32 mouse cellular contexts compared by ENCODE assay signal in genomic region chr4:155433993-155434392, GRCm38 (mm10). TPM values are rescaled to one million over a fixed set of nuclear protein-coding genes. Genes with fewer than 3 reads are reported as not detected.
DNase-seq lines count a peak whose midpoint lies in the region; ATAC-seq and TF ChIP-seq lines count a peak whose summit lies in the region.
"Had no signal": no experiment of that assay in that cellular context is flagged by ENCODE, and none has a peak within 500 bp of the region (broad histone marks: within the 10 kb centered on the region; RNA-seq: fewer than 3 reads in every experiment).

No protein-coding gene starts in this region.

- no peak overlapping the region for H3K4me3 ChIP-seq in heart, embryonic 10.5 days
- no peak overlapping the region for H3K4me3 ChIP-seq in midbrain, postnatal 0 days (ENCODE audit: low read depth, low read length)
- no peak overlapping the region for H3K4me3 ChIP-seq in midbrain, embryonic 10.5 days
- H3K4me3 ChIP-seq: forebrain, embryonic 13.5 days; heart, embryonic 15.5 days; limb, embryonic 13.5 days; lung, embryonic 15.5 days; myocyte; neural tube, embryonic 12.5 days had no signal

- ATAC-seq in midbrain, postnatal 0 days (ENCODE audit: low FRiP score): no peak
- ATAC-seq: forebrain, embryonic 13.5 days; hindbrain, embryonic 16.5 days; midbrain, embryonic 16.5 days had no signal

- no peak for TF ChIP-seq CTCF in midbrain, postnatal 0 days (IDR thresholded peaks at IDR 0.05)

- no peaks in the 10 kb centered on the region for H3K9me3 ChIP-seq in heart, embryonic 10.5 days
- no peaks in the 10 kb centered on the region for H3K9me3 ChIP-seq in midbrain, postnatal 0 days (ENCODE audit: low read length)
- H3K9me3 ChIP-seq in midbrain, embryonic 10.5 days (replicated peaks): 0 out of 2 replicates have a peak, but pooled peaks cover 3% of the 10 kb centered on the region
- H3K9me3 ChIP-seq: forebrain, embryonic 13.5 days; heart, embryonic 15.5 days; limb, embryonic 13.5 days; lung, embryonic 15.5 days; neural tube, embryonic 12.5 days had no signal

- peak; percentile 93 for DNase-seq in heart, adult 11 months
- no peak for DNase-seq in heart, embryonic 10.5 days (ENCODE audit: low spot score)
- peak; percentile 4 for DNase-seq in kidney, adult 11 months
- DNase-seq in kidney, adult 18-20 months: no peak
- DNase-seq in midbrain, postnatal 0 days (ENCODE audit: low spot score): peak; percentile 4
- no peak for DNase-seq in midbrain, embryonic 10.5 days (ENCODE audit: low spot score)
- DNase-seq in yolk sac, embryonic 10.5 days (ENCODE audit: low spot score): no peak
- DNase-seq: adrenal gland, adult 2 months; cerebellum, adult 11 months; cerebellum, adult 9-10 months; cerebellum, postnatal 36 days; gastrocnemius, postnatal 14 days; right cerebral cortex, adult 18-20 months; thymus, adult 18-20 months; thymus, postnatal 25 days had no signal

- no peaks in the 10 kb centered on the region for H3K36me3 ChIP-seq in heart, embryonic 10.5 days
- no peaks in the 10 kb centered on the region for H3K36me3 ChIP-seq in midbrain, postnatal 0 days (ENCODE audit: insufficient read depth, low read length)
- 0 out of 2 replicates have a peak, but pooled peaks cover 3% of the 10 kb centered on the region for H3K36me3 ChIP-seq in midbrain, embryonic 10.5 days
- H3K36me3 ChIP-seq: heart, embryonic 15.5 days; limb, embryonic 13.5 days; lung, embryonic 15.5 days; neural tube, embryonic 12.5 days had no signal

- no peaks in the 10 kb centered on the region for H3K4me1 ChIP-seq in heart, embryonic 10.5 days
- no peaks in the 10 kb centered on the region for H3K4me1 ChIP-seq in midbrain, postnatal 0 days (ENCODE audit: insufficient read depth, low read length)
- no peaks in the 10 kb centered on the region for H3K4me1 ChIP-seq in midbrain, embryonic 10.5 days
- H3K4me1 ChIP-seq: forebrain, embryonic 13.5 days; heart, embryonic 15.5 days; limb, embryonic 13.5 days; lung, embryonic 15.5 days; neural tube, embryonic 12.5 days had no signal

- H3K9ac ChIP-seq in midbrain, postnatal 0 days (replicated peaks; ENCODE audit: low read length, poor library complexity, severe bottlenecking): no peak overlapping the region
- H3K9ac ChIP-seq: forebrain, embryonic 13.5 days; heart, embryonic 15.5 days; limb, embryonic 13.5 days; lung, embryonic 15.5 days; neural tube, embryonic 12.5 days had no signal

- no peaks in the 10 kb centered on the region for H3K27me3 ChIP-seq in heart, embryonic 10.5 days (ENCODE audit: insufficient read depth, poor library complexity, severe bottlenecking)
- H3K27me3 ChIP-seq in midbrain, postnatal 0 days (ENCODE audit: insufficient read depth, low read length): no peaks in the 10 kb centered on the region
- no peaks in the 10 kb centered on the region for H3K27me3 ChIP-seq in midbrain, embryonic 10.5 days (ENCODE audit: low read depth, poor library complexity, severe bottlenecking)
- H3K27me3 ChIP-seq: forebrain, embryonic 13.5 days; heart, embryonic 15.5 days; limb, embryonic 13.5 days; lung, embryonic 15.5 days; neural tube, embryonic 12.5 days had no signal

- H3K27ac ChIP-seq in heart, embryonic 10.5 days: no peak overlapping the region
- no peak overlapping the region for H3K27ac ChIP-seq in midbrain, postnatal 0 days (ENCODE audit: low read depth, low read length)
- no peak overlapping the region for H3K27ac ChIP-seq in midbrain, embryonic 10.5 days (replicated peaks)
- H3K27ac ChIP-seq: forebrain, embryonic 13.5 days; heart, embryonic 15.5 days; limb, embryonic 13.5 days; lung, embryonic 15.5 days; neural tube, embryonic 12.5 days; stomach, postnatal 0 days had no signal

- 67% methylated on average over 5 of the region's 5 CpGs for WGBS in heart, embryonic 10.5 days
- 80% methylated on average over 5 of the region's 5 CpGs for WGBS in midbrain, postnatal 0 days
- 86% methylated on average over 5 of the region's 5 CpGs for WGBS in midbrain, embryonic 10.5 days

- no peak overlapping the region for H3K4me2 ChIP-seq in midbrain, postnatal 0 days (ENCODE audit: low read depth, low read length, poor library complexity, severe bottlenecking)
- H3K4me2 ChIP-seq: forebrain, embryonic 13.5 days; heart, embryonic 15.5 days; limb, embryonic 13.5 days; liver, embryonic 11.5 days; lung, embryonic 15.5 days; midbrain, embryonic 11.5 days; neural tube, embryonic 12.5 days had no signal

RNA-seq across cellular contexts. Expression of gene Cfap74, which starts 25.0 kb away (rescaled TPM):
- polyA plus RNA-seq in heart, embryonic 10.5 days (2016; fragmentation: Nextera tagmentation; extraction: Ambion mirVana): 1.7 and 3.3 TPM in 2 replicates
- 5.7 TPM in 2 replicates for total RNA-seq in midbrain, postnatal 0 days (2014; rRNA removed)
- polyA plus RNA-seq in midbrain, postnatal 0 days (2015; fragmentation: Nextera tagmentation; extraction: Ambion mirVana): 5.8 and 6.5 TPM in 2 replicates
- 7.8 and 8.9 TPM in 2 replicates for polyA plus RNA-seq in midbrain, embryonic 10.5 days (2016; fragmentation: Nextera tagmentation; extraction: Ambion mirVana)
- total RNA-seq: granulocyte monocyte progenitor cell, adult 5-6 weeks had no signal

RNA-seq across cellular contexts. Expression of gene Tmem52, which starts 34.9 kb away (rescaled TPM):
- polyA plus RNA-seq in heart, embryonic 10.5 days (2016; fragmentation: Nextera tagmentation; extraction: Ambion mirVana): not detected in 2 replicates
- total RNA-seq in midbrain, postnatal 0 days (2014; rRNA removed): 1.5 and 2.1 TPM in 2 replicates
- polyA plus RNA-seq in midbrain, postnatal 0 days (2015; fragmentation: Nextera tagmentation; extraction: Ambion mirVana): 0.33 TPM in 1 of 2 replicates, not detected in the other
- polyA plus RNA-seq in midbrain, embryonic 10.5 days (2016; fragmentation: Nextera tagmentation; extraction: Ambion mirVana): 0.14 TPM in 1 of 2 replicates, not detected in the other
- total RNA-seq: granulocyte monocyte progenitor cell, adult 5-6 weeks; MEL had no signal
- polyA plus RNA-seq: embryonic facial prominence, embryonic 11.5 days; heart, embryonic 15.5 days; limb, embryonic 13.5 days; liver, embryonic 11.5 days; midbrain, embryonic 11.5 days; midbrain, embryonic 16.5 days; myocyte; neural tube, embryonic 12.5 days; stomach, postnatal 0 days had no signal

RNA-seq across cellular contexts. Expression of gene Gabrd, which starts 36.1 kb away (rescaled TPM):
- polyA plus RNA-seq in heart, embryonic 10.5 days (2016; fragmentation: Nextera tagmentation; extraction: Ambion mirVana): not detected in 2 replicates
- total RNA-seq in midbrain, postnatal 0 days (2014; rRNA removed): 0.11 and 0.52 TPM in 2 replicates
- polyA plus RNA-seq in midbrain, postnatal 0 days (2015; fragmentation: Nextera tagmentation; extraction: Ambion mirVana): 0.36 and 0.37 TPM in 2 replicates
- not detected in 2 replicates for polyA plus RNA-seq in midbrain, embryonic 10.5 days (2016; fragmentation: Nextera tagmentation; extraction: Ambion mirVana)
- total RNA-seq: adrenal gland, adult 2 months; granulocyte monocyte progenitor cell, adult 5-6 weeks; megakaryocyte progenitor cell, adult 5-6 weeks had no signal
- polyA plus RNA-seq: embryonic facial prominence, embryonic 11.5 days; heart, embryonic 15.5 days; hindbrain, embryonic 11.5 days; liver, embryonic 11.5 days; liver, embryonic 16.5 days; midbrain, embryonic 11.5 days had no signal

RNA-seq across cellular contexts. Expression of gene Gnb1, which starts 57.2 kb away (rescaled TPM):
- polyA plus RNA-seq in heart, embryonic 10.5 days (2016; fragmentation: Nextera tagmentation; extraction: Ambion mirVana): 416 and 440 TPM in 2 replicates
- total RNA-seq in midbrain, postnatal 0 days (2014; rRNA removed): 405 and 431 TPM in 2 replicates
- 1,405 and 1,414 TPM in 2 replicates for polyA plus RNA-seq in midbrain, postnatal 0 days (2015; fragmentation: Nextera tagmentation; extraction: Ambion mirVana)
- 630 and 714 TPM in 2 replicates for polyA plus RNA-seq in midbrain, embryonic 10.5 days (2016; fragmentation: Nextera tagmentation; extraction: Ambion mirVana)

Comparison
In these comparisons a context has a peak if more than half of its experiments do, and no peak if none do; other contexts are left out.
1. DNase-seq: peak in heart, adult 11 months (single experiment), kidney, adult 11 months (single experiment) and midbrain, postnatal 0 days (single experiment); none in heart, embryonic 10.5 days (single experiment), kidney, adult 18-20 months (single experiment), midbrain, embryonic 10.5 days (single experiment) and yolk sac, embryonic 10.5 days (single experiment).